Mouse (Mus musculus): Measurements from ENCODE around the gene Zbtb44. TPM values are rescaled to one million over a fixed set of nuclear protein-coding genes. Genes with fewer than 3 reads are reported as not detected.
A peak's percentile ranks its signal among the peaks of the same experiment; 100 is the strongest.

Zbtb44 gene
- polyA plus RNA-seq (2015; fragmentation: Nextera tagmentation; extraction: Ambion mirVana): 5.3 and 6.1 TPM in 2 replicates

GRCm38 (mm10) chr9:31030532-31031413 lies at the start of gene Zbtb44:
TSS of gene Zbtb44 (plus strand) at chr9:31030644.
- Histone ChIP-seq H3K4me3 (ENCODE audit: low read length) (peak within 1 kb of the TSS; percentile 87), H3K4me2 (replicated peaks; ENCODE audit: low read depth, low read length) (peak within 1 kb of the TSS; percentile 89), H3K4me1 (ENCODE audit: insufficient read depth, low read length) (peaks cover 12% of the 10 kb centered on the region), H3K27me3 (ENCODE audit: insufficient read depth, low read length) (no peaks in the 10 kb centered on the region), H3K36me3 (ENCODE audit: insufficient read depth, low read length) (no peaks in the 10 kb centered on the region), H3K9ac (replicated peaks; ENCODE audit: low read length) (peak within 1 kb of the TSS; percentile 97), H3K27ac (ENCODE audit: low read length) (peak within 1 kb of the TSS; percentile 98), H3K9me3 (ENCODE audit: low read length) (no peaks in the 10 kb centered on the region)
- ATAC-seq (ENCODE audit: low FRiP score, low TSS enrichment): peak; percentile 94
- under 1% methylated on average over 51 of the region's 79 CpGs for WGBS

GRCm38 (mm10) chr9:30985782-30986181 lies 44.7 kb upstream of the Zbtb44 start:
- Histone ChIP-seq H3K27me3 (ENCODE audit: insufficient read depth, low read length) (no peaks in the 10 kb centered on the region), H3K4me3 (ENCODE audit: low read length) (no peak overlapping the region), H3K9ac (replicated peaks; ENCODE audit: low read length) (no peak overlapping the region), H3K27ac (ENCODE audit: low read length) (no peak overlapping the region), H3K9me3 (ENCODE audit: low read length) (no peaks in the 10 kb centered on the region), H3K36me3 (ENCODE audit: insufficient read depth, low read length) (no peaks in the 10 kb centered on the region), H3K4me1 (ENCODE audit: insufficient read depth, low read length) (no peaks in the 10 kb centered on the region), H3K4me2 (replicated peaks; ENCODE audit: low read depth, low read length) (no peak overlapping the region)
- WGBS: 73% methylated on average over 6 of the region's 6 CpGs
- ATAC-seq (ENCODE audit: low FRiP score, low TSS enrichment): no peak

GRCm38 (mm10) chr9:30993106-30993505 lies 37.3 kb upstream of the Zbtb44 start:
- H3K27ac ChIP-seq (ENCODE audit: low read length): no peak overlapping the region

GRCm38 (mm10) chr9:30996590-30997562 lies 33.6 kb upstream of the Zbtb44 start:
- H3K36me3 ChIP-seq (ENCODE audit: insufficient read depth, low read length): no peaks in the 10 kb centered on the region
- no peak overlapping the region for H3K4me2 ChIP-seq (replicated peaks; ENCODE audit: low read depth, low read length)
- H3K27me3 ChIP-seq (ENCODE audit: insufficient read depth, low read length): no peaks in the 10 kb centered on the region
- H3K9me3 ChIP-seq (ENCODE audit: low read length): no peaks in the 10 kb centered on the region
- no peak overlapping the region for H3K4me3 ChIP-seq (ENCODE audit: low read length)
- no peak overlapping the region for H3K9ac ChIP-seq (replicated peaks; ENCODE audit: low read length)
- peak; percentile 97 for ATAC-seq (ENCODE audit: low FRiP score, low TSS enrichment)
- peaks cover 11% of the 10 kb centered on the region for H3K4me1 ChIP-seq (ENCODE audit: insufficient read depth, low read length)
- H3K27ac ChIP-seq (ENCODE audit: low read length): no peak overlapping the region
- WGBS: 38% methylated on average over 12 of the region's 12 CpGs

More at GRCm38 (mm10) chr9:30993106-30993505, 37.3 kb upstream of the Zbtb44 start:
- WGBS: 80% methylated on average over 5 of the region's 5 CpGs
- H3K4me2 ChIP-seq (replicated peaks; ENCODE audit: low read depth, low read length): no peak overlapping the region
- H3K9me3 ChIP-seq (ENCODE audit: low read length): no peaks in the 10 kb centered on the region
- H3K4me3 ChIP-seq (ENCODE audit: low read length): no peak overlapping the region
- ATAC-seq (ENCODE audit: low FRiP score, low TSS enrichment): no peak
- H3K27me3 ChIP-seq (ENCODE audit: insufficient read depth, low read length): no peaks in the 10 kb centered on the region
- H3K4me1 ChIP-seq (ENCODE audit: insufficient read depth, low read length): peaks cover 11% of the 10 kb centered on the region
- H3K36me3 ChIP-seq (ENCODE audit: insufficient read depth, low read length): no peaks in the 10 kb centered on the region
- no peak overlapping the region for H3K9ac ChIP-seq (replicated peaks; ENCODE audit: low read length)

- H3K4me2 ChIP-seq (replicated peaks; ENCODE audit: low read depth, low read length): no peak overlapping the region
- peaks cover 11% of the 10 kb centered on the region for H3K4me1 ChIP-seq (ENCODE audit: insufficient read depth, low read length)
- no peak overlapping the region for H3K4me3 ChIP-seq (ENCODE audit: low read length)
- no peak for ATAC-seq (ENCODE audit: low FRiP score, low TSS enrichment)
- H3K9me3 ChIP-seq (ENCODE audit: low read length): no peaks in the 10 kb centered on the region
- no peaks in the 10 kb centered on the region for H3K27me3 ChIP-seq (ENCODE audit: insufficient read depth, low read length)
- H3K9ac ChIP-seq (replicated peaks; ENCODE audit: low read length): no peak overlapping the region
- 58% methylated on average over 10 of the region's 10 CpGs for WGBS
- H3K36me3 ChIP-seq (ENCODE audit: insufficient read depth, low read length): no peaks in the 10 kb centered on the region
- no peak overlapping the region for H3K27ac ChIP-seq (ENCODE audit: low read length)
Measured at GRCm38 (mm10) chr9:31000641-31001040, 29.8 kb upstream of the Zbtb44 start.

- Histone ChIP-seq H3K9ac (replicated peaks; ENCODE audit: low read length) (no peak overlapping the region), H3K4me1 (ENCODE audit: insufficient read depth, low read length) (peaks cover 4% of the 10 kb centered on the region; the same call in 1 of the 2 replicates), H3K36me3 (ENCODE audit: insufficient read depth, low read length) (no peaks in the 10 kb centered on the region), H3K27me3 (ENCODE audit: insufficient read depth, low read length) (no peaks in the 10 kb centered on the region), H3K9me3 (ENCODE audit: low read length) (no peaks in the 10 kb centered on the region), H3K4me2 (replicated peaks; ENCODE audit: low read depth, low read length) (no peak overlapping the region), H3K4me3 (ENCODE audit: low read length) (no peak overlapping the region), H3K27ac (ENCODE audit: low read length) (no peak overlapping the region)
- ATAC-seq (ENCODE audit: low FRiP score, low TSS enrichment): no peak
- WGBS: 75% methylated on average over 4 of the region's 4 CpGs
Measured at GRCm38 (mm10) chr9:31002528-31002927, 27.9 kb upstream of the Zbtb44 start.

- Histone ChIP-seq H3K9me3 (ENCODE audit: low read length) (no peaks in the 10 kb centered on the region), H3K4me1 (ENCODE audit: insufficient read depth, low read length) (no peaks in the 10 kb centered on the region), H3K4me3 (ENCODE audit: low read length) (no peak overlapping the region), H3K4me2 (replicated peaks; ENCODE audit: low read depth, low read length) (no peak overlapping the region), H3K27me3 (ENCODE audit: insufficient read depth, low read length) (no peaks in the 10 kb centered on the region), H3K27ac (ENCODE audit: low read length) (no peak overlapping the region), H3K9ac (replicated peaks; ENCODE audit: low read length) (no peak overlapping the region), H3K36me3 (ENCODE audit: insufficient read depth, low read length) (no peaks in the 10 kb centered on the region)
- 75% methylated on average over 2 of the region's 2 CpGs for WGBS
- ATAC-seq (ENCODE audit: low FRiP score, low TSS enrichment): no peak
Measured at GRCm38 (mm10) chr9:31009334-31009733, 21.1 kb upstream of the Zbtb44 start.

GRCm38 (mm10) chr9:31010040-31010439 lies 20.4 kb upstream of the Zbtb44 start:
- no peak overlapping the region for H3K27ac ChIP-seq (ENCODE audit: low read length)
- no peak overlapping the region for H3K4me3 ChIP-seq (ENCODE audit: low read length)
- no peaks in the 10 kb centered on the region for H3K4me1 ChIP-seq (ENCODE audit: insufficient read depth, low read length)
- no peak for ATAC-seq (ENCODE audit: low FRiP score, low TSS enrichment)
- no peak overlapping the region for H3K9ac ChIP-seq (replicated peaks; ENCODE audit: low read length)
- no peaks in the 10 kb centered on the region for H3K9me3 ChIP-seq (ENCODE audit: low read length)
- 46% methylated on average over 3 of the region's 3 CpGs for whole genome bisulfite sequencing
- H3K36me3 ChIP-seq (ENCODE audit: insufficient read depth, low read length): no peaks in the 10 kb centered on the region
- H3K4me2 ChIP-seq (replicated peaks; ENCODE audit: low read depth, low read length): no peak overlapping the region
- H3K27me3 ChIP-seq (ENCODE audit: insufficient read depth, low read length): no peaks in the 10 kb centered on the region

GRCm38 (mm10) chr9:31010749-31011148 lies 19.7 kb upstream of the Zbtb44 start:
- no peak overlapping the region for H3K27ac ChIP-seq (ENCODE audit: low read length)
- no peak for ATAC-seq (ENCODE audit: low FRiP score, low TSS enrichment)
- H3K36me3 ChIP-seq (ENCODE audit: insufficient read depth, low read length): no peaks in the 10 kb centered on the region
- H3K4me3 ChIP-seq (ENCODE audit: low read length): no peak overlapping the region
- no peaks in the 10 kb centered on the region for H3K4me1 ChIP-seq (ENCODE audit: insufficient read depth, low read length)
- no peaks in the 10 kb centered on the region for H3K9me3 ChIP-seq (ENCODE audit: low read length)
- H3K27me3 ChIP-seq (ENCODE audit: insufficient read depth, low read length): no peaks in the 10 kb centered on the region
- H3K9ac ChIP-seq (replicated peaks; ENCODE audit: low read length): no peak overlapping the region
- 70% methylated on average over 3 of the region's 3 CpGs for WGBS
- H3K4me2 ChIP-seq (replicated peaks; ENCODE audit: low read depth, low read length): no peak overlapping the region
